ENCODE assay signal across 25 mouse cellular contexts in the genomic region with DNA sequence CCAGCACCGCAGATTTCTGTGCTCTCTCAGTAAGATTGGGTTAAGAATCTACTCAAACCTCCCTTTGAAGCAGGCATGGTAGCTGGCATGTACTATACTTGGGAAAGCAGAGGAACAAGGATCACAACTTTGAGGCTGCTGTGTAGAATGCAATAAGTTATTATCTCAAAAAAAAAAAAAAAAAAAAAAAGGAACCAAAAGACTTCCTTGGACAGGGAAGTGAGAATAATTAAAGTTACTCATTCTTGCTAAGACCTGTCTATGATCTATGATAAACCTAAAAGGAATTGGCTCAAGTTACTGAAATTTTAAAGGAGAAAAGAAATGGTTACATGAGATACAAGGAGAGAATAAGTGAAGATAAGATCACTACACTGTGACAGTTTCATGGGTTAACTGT.
DNase-seq lines count a peak whose midpoint lies in the region; ATAC-seq and TF ChIP-seq lines count a peak whose summit lies in the region.
"Had no signal": no experiment of that assay in that cellular context is flagged by ENCODE, and none has a peak within 500 bp of the region (broad histone marks: within the 10 kb centered on the region; RNA-seq: fewer than 3 reads in every experiment).

No protein-coding gene starts in this region.

- H3K9me3 ChIP-seq in lung, embryonic 14.5 days (ENCODE audit: low read depth, low read length) = no peaks in the 10 kb centered on the region
- peaks cover 2% of the 10 kb centered on the region for H3K9me3 ChIP-seq in CH12.LX (replicated peaks; ENCODE audit: low read length)
- H3K9me3 ChIP-seq in stomach, embryonic 16.5 days (replicated peaks; ENCODE audit: control insufficient read depth, low read length) = peaks cover 5% of the 10 kb centered on the region; the same call in 1 of the 2 replicates
- H3K9me3 ChIP-seq: heart, embryonic 10.5 days; heart, embryonic 15.5 days; limb, embryonic 13.5 days had no signal

- dilution Hi-C loops in CH12.LX (cut with MboI; ENCODE audit: extremely low pct_ligation_motif_present, extremely low pct_unique_long_range_greater_than_20kb, low sequenced_read_pairs) = no loop called here

- H3K79me2 ChIP-seq in CH12.LX (replicated peaks; ENCODE audit: control insufficient read depth, extremely low read depth, insufficient read depth, poor library complexity, severe bottlenecking) = no peaks in the 10 kb centered on the region

- TF ChIP-seq POLR2A in CH12.LX (IDR thresholded peaks at IDR 0.05; ENCODE audit: low read depth, low read length) = no peak

- no peaks in the 10 kb centered on the region for H3K27me3 ChIP-seq in lung, embryonic 14.5 days (ENCODE audit: insufficient read depth, low read length)
- H3K27me3 ChIP-seq in CH12.LX (replicated peaks) = no peaks in the 10 kb centered on the region
- H3K27me3 ChIP-seq in stomach, embryonic 16.5 days (ENCODE audit: control insufficient read depth, insufficient read depth, low read length) = no peaks in the 10 kb centered on the region
- H3K27me3 ChIP-seq: heart, embryonic 15.5 days; limb, embryonic 13.5 days; liver, embryonic 12.5 days had no signal

- peaks cover 13% of the 10 kb centered on the region for H3K4me1 ChIP-seq in lung, embryonic 14.5 days (ENCODE audit: insufficient read depth)
- peaks cover 0 to 22% of the 10 kb centered on the region in 2 experiments; a peak in 2 of 4 replicates for H3K4me1 ChIP-seq in CH12.LX (ENCODE audit: control insufficient read depth in 1 of 2, insufficient read depth in 2 of 2)
- H3K4me1 ChIP-seq in stomach, embryonic 16.5 days (ENCODE audit: control insufficient read depth, insufficient read depth, low read length) = peaks cover 29% of the 10 kb centered on the region

- H3K9ac ChIP-seq in lung, embryonic 14.5 days = no peak overlapping the region
- H3K9ac ChIP-seq in CH12.LX (ENCODE audit: insufficient read depth, low read depth) = no peak overlapping the region
- no peak overlapping the region for H3K9ac ChIP-seq in stomach, embryonic 16.5 days (ENCODE audit: low read length)
- H3K9ac ChIP-seq: heart, embryonic 15.5 days; hindbrain, embryonic 14.5 days; limb, embryonic 13.5 days; liver, embryonic 12.5 days; liver, postnatal 0 days had no signal

- H3K4me2 ChIP-seq in lung, embryonic 14.5 days = peak overlapping the region; percentile 57
- H3K4me2 ChIP-seq in CH12.LX (ENCODE audit: insufficient read depth, low read depth, poor library complexity, severe bottlenecking) = no peak overlapping the region
- H3K4me2 ChIP-seq in stomach, embryonic 16.5 days (ENCODE audit: low read depth, low read length) = no peak overlapping the region
- H3K4me2 ChIP-seq: heart, embryonic 15.5 days; hindbrain, embryonic 14.5 days; limb, embryonic 13.5 days had no signal

- TF ChIP-seq CTCF in lung, embryonic 14.5 days (IDR thresholded peaks at IDR 0.05; ENCODE audit: low read depth) = no peak
- TF ChIP-seq CTCF in CH12.LX (conservative IDR thresholded peaks at IDR 0.05 in 1 of 2, IDR thresholded peaks at IDR 0.05 in 1 of 2; ENCODE audit: low read depth in 2 of 2, low read length in 2 of 2) = no peak

- DNase-seq in lung, embryonic 14.5 days = no peak
- no peak for DNase-seq in lung, adult 18-20 months
- no peak for DNase-seq in CH12.LX (ENCODE audit: extremely low read depth)
- DNase-seq in ovary, adult 18-20 months (ENCODE audit: low spot score) = no peak
- no peak for DNase-seq in kidney, postnatal 14 days
- DNase-seq: adrenal gland, adult 8-10 months; cerebellum, adult 2 months; cerebellum, postnatal 14 days; gastrocnemius, postnatal 14 days; heart, postnatal 4 days; kidney, adult 11 months; kidney, postnatal 25 days; liver, postnatal 0 days; midbrain, embryonic 14.5 days; right cerebral cortex, postnatal 4 days had no signal

- TF ChIP-seq RAD21 in CH12.LX (IDR thresholded peaks at IDR 0.05; ENCODE audit: low read depth, low read length) = no peak

- H3K36me3 ChIP-seq in lung, embryonic 14.5 days (ENCODE audit: insufficient read depth) = peaks cover 3% of the 10 kb centered on the region; the same call in 1 of the 2 replicates
- no peaks in the 10 kb centered on the region for H3K36me3 ChIP-seq in CH12.LX (replicated peaks in 1 of 2; ENCODE audit: control insufficient read depth in 1 of 2, insufficient read depth in 1 of 2, low read length in 1 of 2)
- H3K36me3 ChIP-seq in stomach, embryonic 16.5 days (ENCODE audit: control insufficient read depth, insufficient read depth, low read length) = 0 out of 2 replicates have a peak, but pooled peaks cover 3% of the 10 kb centered on the region
- H3K36me3 ChIP-seq: heart, embryonic 15.5 days; limb, embryonic 13.5 days; liver, embryonic 12.5 days had no signal

- no peak for ATAC-seq in lung, embryonic 14.5 days (ENCODE audit: insufficient read depth)
- ATAC-seq in granulocyte monocyte progenitor cell, adult 5-6 weeks (replicated peaks; ENCODE audit: poor library complexity, severe bottlenecking) = peak; percentile 69
- ATAC-seq in stomach, embryonic 16.5 days (ENCODE audit: insufficient read depth, low FRiP score) = no peak
- ATAC-seq: CD4-positive, CD25-positive, alpha-beta regulatory T cell, adult 4 months; forebrain, embryonic 14.5 days; liver, embryonic 12.5 days; liver, postnatal 0 days had no signal

- in situ Hi-C loops in CH12.LX (cut with MboI; ENCODE audit: low pct_ligation_motif_present, low pct_unique_long_range_greater_than_20kb, low sequenced_read_pairs) = no loop called here

- peak overlapping the region; percentile 34 for H3K4me3 ChIP-seq in lung, embryonic 14.5 days (ENCODE audit: low read depth, low read length)
- no peak overlapping the region for H3K4me3 ChIP-seq in CH12.LX (replicated peaks in 1 of 3; ENCODE audit: low read depth in 2 of 3, low read length in 2 of 3, poor library complexity in 1 of 3)
- no peak overlapping the region for H3K4me3 ChIP-seq in stomach, embryonic 16.5 days (replicated peaks; ENCODE audit: low read length)
- H3K4me3 ChIP-seq: heart, embryonic 10.5 days; heart, embryonic 15.5 days; left cerebral cortex, adult 2 months; limb, embryonic 13.5 days; liver, embryonic 12.5 days had no signal

- 85% methylated on average over 1 of the region's 1 CpGs for WGBS in lung, embryonic 14.5 days
- WGBS in stomach, embryonic 16.5 days = 91% methylated on average over 1 of the region's 1 CpGs

- no peak overlapping the region for H3K27ac ChIP-seq in lung, embryonic 14.5 days (ENCODE audit: low read depth)
- no peak overlapping the region for H3K27ac ChIP-seq in CH12.LX (ENCODE audit: insufficient read depth, low read depth)
- H3K27ac ChIP-seq in stomach, embryonic 16.5 days (ENCODE audit: low read length) = 0 out of 2 replicates have a peak overlapping the region, but pooled peaks have one; percentile 36
- H3K27ac ChIP-seq: heart, embryonic 10.5 days; heart, embryonic 15.5 days; hindbrain, embryonic 14.5 days; left cerebral cortex, adult 2 months; limb, embryonic 13.5 days; liver, embryonic 12.5 days had no signal

- no peak for TF ChIP-seq EP300 in CH12.LX (IDR thresholded peaks at IDR 0.05; ENCODE audit: low read length)

TF ChIP-seq in CH12.LX, 34 proteins besides CTCF, POLR2A, EP300 and RAD21:
- TF ChIP-seq ZNF384 (IDR thresholded peaks at IDR 0.05; ENCODE audit: low read depth, low read length) = peak; percentile 66
- TF ChIP-seq ELF1 (IDR thresholded peaks at IDR 0.05; ENCODE audit: low read depth, low read length) = no peak
